Mouse (Mus musculus) CH12.LX (cell line): ENCODE measurements around the gene Prkcd.

Source experiments
- CTCF ChIP-seq, 2 experiments: IDR thresholded peaks in 1 of 2; conservative IDR thresholded peaks in 1 of 2; 2 replicates each; pipeline ENCODE4 v1.5.1; 2011 to 2012; ENCODE audit warnings: low read depth in 2 of 2, low read length in 2 of 2, improper control_type of control experiment in 1 of 2, inconsistent platforms in 1 of 2, mild to moderate bottlenecking in 1 of 2, moderate library complexity in 1 of 2
- ELF1 ChIP-seq: IDR thresholded peaks from 2 replicates; pipeline ENCODE4 v1.6.1; 2014; ENCODE audit warnings: low read depth, mild to moderate bottlenecking, inconsistent platforms, low read length, improper control_type of control experiment
- POLR2A ChIP-seq: IDR thresholded peaks from 2 replicates; pipeline ENCODE4 v1.6.1; 2011; ENCODE audit warnings: low read depth, mild to moderate bottlenecking, improper control_type of control experiment, low read length

DNA sequence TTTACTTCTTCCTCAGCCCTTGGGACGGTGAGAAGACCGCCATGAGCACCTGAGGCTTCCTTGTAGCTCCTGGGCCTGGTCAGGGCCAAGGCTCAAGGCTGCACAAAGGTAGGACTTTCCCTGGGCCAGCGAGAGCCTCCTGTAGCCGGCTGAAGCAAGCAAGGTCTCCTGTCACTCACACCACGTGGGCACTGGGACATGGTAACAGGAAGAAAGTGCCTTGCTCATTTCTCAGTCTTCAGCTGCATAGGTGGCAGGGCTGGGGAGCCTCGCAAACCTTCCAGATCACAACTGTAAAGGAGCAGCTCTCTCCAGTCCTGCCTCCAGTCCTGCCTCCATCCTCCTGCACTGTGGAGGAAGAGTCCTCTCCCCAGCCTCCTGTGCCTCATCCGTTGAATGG is 50.2 kb downstream of the Prkcd start:
- TF ChIP-seq POLR2A: no peak
- TF ChIP-seq ELF1: no peak
- no peak for TF ChIP-seq CTCF (conservative IDR thresholded peaks at IDR 0.05 in 1 of 2, IDR thresholded peaks at IDR 0.05 in 1 of 2; ENCODE audit: low read depth in 2 of 2, low read length in 2 of 2)
